Mouse (Mus musculus): ENCODE data around the gene Hsd17b1. TPM values are rescaled to one million over a fixed set of nuclear protein-coding genes. Genes with fewer than 3 reads are reported as not detected.

Hsd17b1 gene
- total RNA-seq (2014; fragmentation: Nextera tagmentation) (1.5 and 12.9 TPM in 2 replicates), total RNA-seq (2017) (7.4 and 8.2 TPM in 2 replicates)

DNA sequence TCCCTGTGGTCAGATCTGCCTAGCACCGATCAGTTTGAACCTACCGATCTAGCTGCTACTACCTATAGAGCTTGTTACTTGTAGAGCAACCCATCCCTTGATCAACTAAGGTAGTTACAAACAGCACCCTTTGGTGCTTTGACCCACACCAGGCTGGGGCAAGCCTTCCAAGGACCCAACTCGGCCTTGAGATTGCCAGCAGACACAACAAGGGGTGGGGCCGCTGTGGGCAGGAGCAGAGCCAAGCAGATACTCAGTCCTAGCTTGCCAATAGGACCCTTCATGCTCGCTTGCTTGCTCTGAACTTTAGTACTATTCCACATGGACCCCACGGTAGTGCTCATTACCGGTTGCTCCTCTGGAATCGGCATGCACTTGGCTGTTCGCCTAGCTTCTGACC lies at the start of gene Hsd17b1:
Gene Hsd17b1 (plus strand): TSS at position 291 of the 400 bp plus-strand sequence.
- ATAC-seq (replicated peaks; ENCODE audit: poor library complexity, severe bottlenecking): no peak

DNA sequence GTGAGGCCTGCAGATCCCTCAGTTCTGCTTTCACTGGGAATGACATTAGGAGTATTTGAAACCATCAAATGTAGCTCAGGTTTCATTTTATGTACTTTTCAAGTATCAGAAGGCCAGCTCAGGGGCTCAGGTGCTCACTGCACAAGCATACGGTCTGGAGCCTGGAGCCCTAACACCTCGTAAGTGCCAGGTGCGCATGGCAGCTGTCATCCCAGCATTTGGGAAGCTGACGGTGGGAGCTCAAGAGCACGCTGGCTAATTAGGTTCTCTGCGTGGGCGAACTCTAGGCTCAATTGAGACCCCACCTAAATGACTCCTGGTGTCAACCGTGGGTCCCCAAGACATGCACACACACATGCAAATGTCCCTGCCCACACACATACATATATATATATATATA lies 48.9 kb upstream of the Hsd17b1 start:
- ATAC-seq (replicated peaks; ENCODE audit: poor library complexity, severe bottlenecking): no peak

GRCm38 (mm10) chr11:101030136-101030807 lies 47.9 kb upstream of the Hsd17b1 start:
- no peak for ATAC-seq (replicated peaks; ENCODE audit: poor library complexity, severe bottlenecking)

- ATAC-seq (replicated peaks; ENCODE audit: poor library complexity, severe bottlenecking): no peak
These were observed 47.4 kb upstream of the Hsd17b1 start for GRCm38 (mm10) chr11:101030808-101031156.

DNA sequence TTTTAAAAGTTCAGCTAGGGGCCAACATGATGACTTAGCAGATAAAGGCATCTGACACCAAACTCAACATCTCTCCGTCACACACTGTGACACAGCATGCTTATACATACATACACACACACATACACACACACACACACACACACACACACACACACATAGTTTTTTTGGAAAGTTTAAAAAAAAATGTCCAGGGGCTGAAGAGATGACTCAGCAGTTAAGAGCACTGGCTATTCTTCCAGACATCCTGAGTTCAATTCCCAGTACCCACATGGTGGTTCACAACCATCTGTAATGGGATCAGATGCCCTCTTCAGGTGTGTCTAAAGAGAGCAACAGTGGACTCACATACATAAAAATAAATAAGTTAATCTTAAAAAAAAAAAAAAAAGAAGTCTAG lies 46.7 kb upstream of the Hsd17b1 start:
- no peak for ATAC-seq (replicated peaks; ENCODE audit: poor library complexity, severe bottlenecking)

- ATAC-seq (replicated peaks; ENCODE audit: poor library complexity, severe bottlenecking): no peak
These were observed 44.2 kb upstream of the Hsd17b1 start for GRCm38 (mm10) chr11:101033856-101034500.

DNA sequence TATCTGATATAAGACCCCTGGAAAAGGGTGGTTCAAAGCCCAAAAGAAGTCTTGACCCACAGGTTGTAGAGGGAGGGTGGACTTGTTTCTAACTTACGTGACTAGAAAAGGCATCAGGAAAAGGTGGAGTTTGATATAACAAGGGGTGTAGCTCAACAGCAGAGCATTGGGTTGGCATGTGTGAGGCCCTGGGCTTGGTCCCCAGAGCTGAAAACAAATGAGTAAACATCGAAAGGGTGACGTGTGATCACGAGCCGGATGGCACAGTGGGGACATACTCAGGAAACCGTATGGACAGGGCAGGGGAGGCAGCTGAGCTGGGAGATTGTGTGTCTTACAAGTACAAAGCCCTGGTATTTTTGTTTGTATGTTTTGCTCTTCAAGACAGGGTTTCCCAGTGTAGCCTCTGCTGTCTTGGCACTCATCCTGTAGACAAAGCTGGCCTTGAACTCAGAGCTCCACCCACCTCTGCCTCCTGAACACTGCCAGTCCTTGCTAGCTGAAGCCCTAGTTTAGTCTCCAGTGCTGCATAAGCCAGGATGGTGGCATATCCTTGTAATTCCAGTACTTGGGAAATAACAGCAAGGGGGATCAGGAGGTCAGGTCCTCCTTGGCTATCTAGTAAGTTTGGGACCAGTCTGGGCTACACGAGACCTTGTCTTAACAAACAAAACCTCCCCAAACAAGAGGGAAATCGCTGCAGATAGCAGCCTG lies 43.4 kb upstream of the Hsd17b1 start:
- ATAC-seq (replicated peaks; ENCODE audit: poor library complexity, severe bottlenecking): no peak

- ATAC-seq (replicated peaks; ENCODE audit: poor library complexity, severe bottlenecking): no peak
These were observed 42.9 kb upstream of the Hsd17b1 start for GRCm38 (mm10) chr11:101035328-101035695.

GRCm38 (mm10) chr11:101037795-101038194 lies 40.4 kb upstream of the Hsd17b1 start:
- ATAC-seq (replicated peaks; ENCODE audit: poor library complexity, severe bottlenecking): no peak

GRCm38 (mm10) chr11:101045826-101046225 lies 32.4 kb upstream of the Hsd17b1 start:
- ATAC-seq (replicated peaks; ENCODE audit: poor library complexity, severe bottlenecking): no peak

GRCm38 (mm10) chr11:101046440-101046839 lies 31.8 kb upstream of the Hsd17b1 start:
- ATAC-seq (replicated peaks; ENCODE audit: poor library complexity, severe bottlenecking): no peak

- 0 out of 2 replicates have a peak, but pooled peaks have one; percentile 25 for ATAC-seq (replicated peaks; ENCODE audit: poor library complexity, severe bottlenecking)
These were observed 30.7 kb upstream of the Hsd17b1 start for GRCm38 (mm10) chr11:101047502-101047901.

GRCm38 (mm10) chr11:101050359-101050758 lies 27.9 kb upstream of the Hsd17b1 start:
- no peak for ATAC-seq (replicated peaks; ENCODE audit: poor library complexity, severe bottlenecking)

DNA sequence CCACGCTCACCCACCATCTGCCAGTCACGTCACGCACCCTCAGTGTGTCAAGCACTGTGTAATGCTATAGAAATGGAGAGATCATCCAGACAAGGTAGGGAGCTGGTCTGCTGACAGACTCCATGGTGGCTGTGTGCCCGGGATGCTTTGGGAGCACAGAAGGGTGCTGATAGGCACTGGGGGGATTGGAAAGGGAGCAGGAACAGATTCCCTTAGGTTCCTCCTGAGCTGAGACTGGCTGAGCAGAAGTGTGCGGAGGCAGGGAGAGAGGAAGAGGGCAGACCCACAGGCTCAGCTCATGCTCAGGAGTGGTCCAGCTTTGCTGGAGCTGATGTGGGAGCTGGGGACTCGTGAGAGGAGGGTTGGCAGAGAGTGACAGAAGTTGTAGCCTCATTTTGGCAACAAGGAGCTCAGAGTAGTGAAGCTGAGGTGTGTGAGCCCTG lies 27.1 kb upstream of the Hsd17b1 start:
- ATAC-seq (replicated peaks; ENCODE audit: poor library complexity, severe bottlenecking): no peak

DNA sequence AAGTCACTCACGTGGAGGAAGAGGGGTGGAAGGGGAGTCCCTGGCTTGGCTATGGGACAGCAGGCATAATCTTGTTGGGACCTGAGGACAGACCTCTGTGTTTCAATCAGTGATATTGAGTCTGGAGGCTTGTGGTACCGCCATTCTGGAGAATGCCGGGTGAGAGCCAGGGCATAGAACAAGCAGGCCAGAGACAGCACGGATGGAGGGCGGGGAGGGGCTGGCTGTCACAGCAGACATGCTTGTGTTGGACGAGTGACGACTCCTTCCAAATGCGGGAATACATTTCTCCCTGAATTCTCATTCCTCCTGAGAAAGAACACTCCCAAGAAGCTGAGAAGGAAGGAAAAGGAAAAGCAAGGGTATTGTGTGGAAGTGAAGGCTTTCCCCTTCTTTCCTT lies 26.6 kb upstream of the Hsd17b1 start:
- ATAC-seq (replicated peaks; ENCODE audit: poor library complexity, severe bottlenecking): no peak

GRCm38 (mm10) chr11:101052751-101053473 lies 25.3 kb upstream of the Hsd17b1 start:
- peak; percentile 21; the same call in 1 of the 2 replicates for ATAC-seq (replicated peaks; ENCODE audit: poor library complexity, severe bottlenecking)

- no peak for ATAC-seq (replicated peaks; ENCODE audit: poor library complexity, severe bottlenecking)
These were observed 24.2 kb upstream of the Hsd17b1 start for GRCm38 (mm10) chr11:101053974-101054373.

DNA sequence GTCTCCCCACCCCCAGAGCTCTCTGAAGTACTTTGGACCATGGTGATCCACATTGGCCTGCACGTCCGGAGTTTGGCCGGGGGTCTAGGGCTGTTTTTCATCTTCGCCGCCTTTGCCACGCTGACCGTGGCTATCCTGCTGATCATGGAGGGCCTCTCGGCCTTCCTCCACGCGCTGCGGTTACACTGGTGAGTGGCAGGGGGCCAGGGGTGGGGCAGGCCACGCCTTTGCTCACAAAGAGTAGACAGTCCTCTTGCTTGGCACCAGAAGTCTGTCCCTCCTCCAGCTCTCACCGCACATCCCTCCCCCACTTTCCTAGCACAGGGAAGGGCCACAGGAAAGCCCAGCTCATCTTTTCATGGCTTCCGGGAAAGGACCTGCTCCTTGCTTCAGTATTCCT lies 22.8 kb upstream of the Hsd17b1 start:
- ATAC-seq (replicated peaks; ENCODE audit: poor library complexity, severe bottlenecking): no peak

DNA sequence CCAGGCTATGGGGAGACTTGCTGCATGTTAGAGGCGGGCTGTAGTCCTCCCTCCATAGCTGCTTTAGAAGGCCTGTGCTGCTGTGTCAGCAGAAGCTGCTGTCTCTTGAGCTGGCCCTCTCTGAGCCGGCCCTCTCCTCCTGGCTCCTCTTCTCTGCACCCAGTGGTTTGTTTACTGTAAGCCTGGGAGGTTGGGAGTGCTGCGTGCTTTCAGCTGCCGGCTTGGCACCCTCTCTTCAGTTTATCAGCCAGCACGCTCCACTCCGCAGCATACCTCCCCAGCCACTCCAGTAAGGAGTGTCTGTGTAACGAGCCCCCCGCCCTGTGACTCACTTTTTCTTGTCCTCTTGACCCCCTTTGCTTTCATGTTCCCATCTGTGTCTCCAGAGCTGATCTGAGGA lies 21.3 kb upstream of the Hsd17b1 start:
- ATAC-seq (replicated peaks; ENCODE audit: poor library complexity, severe bottlenecking): no peak

DNA sequence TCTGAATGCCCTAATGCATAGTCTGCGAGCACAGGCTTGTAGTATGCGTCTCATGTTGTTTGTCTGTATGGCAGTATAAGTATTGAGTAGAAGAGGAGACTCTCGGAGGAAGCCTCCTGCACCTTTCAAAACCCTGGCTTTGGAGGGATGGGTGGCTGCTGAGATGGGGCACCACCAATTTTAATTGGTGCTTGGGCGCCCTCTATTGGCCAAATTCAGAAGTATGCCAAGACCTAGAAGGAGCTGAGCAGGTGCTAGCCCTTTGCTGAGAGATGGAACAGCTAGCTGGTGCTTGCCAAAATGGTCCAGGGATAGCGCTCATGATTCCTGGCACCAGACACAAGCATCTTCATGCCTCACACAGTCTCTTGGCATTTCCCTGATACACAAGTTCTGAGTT lies 20.4 kb upstream of the Hsd17b1 start:
- peak; percentile 56 for ATAC-seq (replicated peaks; ENCODE audit: poor library complexity, severe bottlenecking)

GRCm38 (mm10) chr11:101058726-101059125 lies 19.5 kb upstream of the Hsd17b1 start:
- no peak for ATAC-seq (replicated peaks; ENCODE audit: poor library complexity, severe bottlenecking)
